Mouse (Mus musculus): ENCODE data around the gene Rnf10. TPM values are rescaled to one million over a fixed set of nuclear protein-coding genes. Genes with fewer than 3 reads are reported as not detected.

The Rnf10 gene
- polyA plus RNA-seq, 1 experiment from 2014 or later: 184 TPM

Other genes starting within 250 kb of the Rnf10 start
- 31.3 and 34.4 TPM in 2 replicates for gene Gm10401, start 174.6 kb downstream of the Rnf10 start, polyA plus RNA-seq (2016; fragmentation: Nextera tagmentation; extraction: Ambion mirVana)
- 52.4 and 52.8 TPM in 2 replicates for gene Acads, start 153.6 kb downstream of the Rnf10 start, polyA plus RNA-seq (2016; fragmentation: Nextera tagmentation; extraction: Ambion mirVana)
- gene Unc119b, start 137.9 kb downstream of the Rnf10 start, polyA plus RNA-seq (2016; fragmentation: Nextera tagmentation; extraction: Ambion mirVana): 56.0 and 56.3 TPM in 2 replicates
- 82.1 and 86.6 TPM in 2 replicates for gene Mlec, start 114.7 kb downstream of the Rnf10 start, polyA plus RNA-seq (2016; fragmentation: Nextera tagmentation; extraction: Ambion mirVana)
- gene Cabp1, start 78.5 kb downstream of the Rnf10 start, polyA plus RNA-seq (2016; fragmentation: Nextera tagmentation; extraction: Ambion mirVana): 2.6 and 4.7 TPM in 2 replicates
- gene Pop5, start 37.1 kb downstream of the Rnf10 start, polyA plus RNA-seq (2016; fragmentation: Nextera tagmentation; extraction: Ambion mirVana): 82.1 and 93.4 TPM in 2 replicates
- 45.5 and 46.2 TPM in 2 replicates for gene Coq5, start 6.8 kb upstream of the Rnf10 start, polyA plus RNA-seq (2016; fragmentation: Nextera tagmentation; extraction: Ambion mirVana)
- gene Dynll1, start 28.1 kb upstream of the Rnf10 start, polyA plus RNA-seq (2016; fragmentation: Nextera tagmentation; extraction: Ambion mirVana): 1,589 and 1,712 TPM in 2 replicates
- 418 and 420 TPM in 2 replicates for gene Srsf9, start 54.3 kb upstream of the Rnf10 start, polyA plus RNA-seq (2016; fragmentation: Nextera tagmentation; extraction: Ambion mirVana)
- 29.0 and 30.0 TPM in 2 replicates for gene Gatc, start 68.3 kb upstream of the Rnf10 start, polyA plus RNA-seq (2016; fragmentation: Nextera tagmentation; extraction: Ambion mirVana)
- gene Triap1, start 68.3 kb upstream of the Rnf10 start, polyA plus RNA-seq (2016; fragmentation: Nextera tagmentation; extraction: Ambion mirVana): 55.5 and 56.7 TPM in 2 replicates
- 652 and 721 TPM in 2 replicates for gene Cox6a1, start 76.1 kb upstream of the Rnf10 start, polyA plus RNA-seq (2016; fragmentation: Nextera tagmentation; extraction: Ambion mirVana)
- gene Msi1, start 156.7 kb upstream of the Rnf10 start, polyA plus RNA-seq (2016; fragmentation: Nextera tagmentation; extraction: Ambion mirVana): 38.7 and 40.2 TPM in 2 replicates
- gene Pla2g1b, start 193.4 kb upstream of the Rnf10 start, polyA plus RNA-seq (2016; fragmentation: Nextera tagmentation; extraction: Ambion mirVana): not detected in 2 replicates
- gene Sirt4, start 211.8 kb upstream of the Rnf10 start, polyA plus RNA-seq (2016; fragmentation: Nextera tagmentation; extraction: Ambion mirVana): 23.2 and 25.9 TPM in 2 replicates
- 46.8 and 47.1 TPM in 2 replicates for gene Pxn, start 233.8 kb upstream of the Rnf10 start, polyA plus RNA-seq (2016; fragmentation: Nextera tagmentation; extraction: Ambion mirVana)

All from embryonic facial prominence, embryonic 12.5 days (tissue).